Mouse (Mus musculus) limb, embryonic 11.5 days (tissue): Measurements from ENCODE around the gene Pofut1. TPM values are rescaled to one million over a fixed set of nuclear protein-coding genes. Genes with fewer than 3 reads are reported as not detected.

ENCODE experiments used
- ATAC-seq: fragments of 200-750 bp; cut with Nextera tagmentation; 2 replicates; pipeline ENCODE4 v1.8.0; 2017; ENCODE audit warnings: low read depth; ENCODE audit not compliant: insufficient number of reproducible peaks, low FRiP score, low TSS enrichment
- DNase-seq: peaks from one replicate; pipeline ENCODE4 v3.0.0-alpha.2; 2015; ENCODE audit warnings: low spot score
- H3K27ac ChIP-seq: fragments of 300-500 bp; sonication (generic); replicated peaks from 2 replicates; pipeline ENCODE4 v1.5.1; 2014; ENCODE audit warnings: low read depth, mild to moderate bottlenecking, low read length
- H3K27me3 ChIP-seq: fragments of 300-500 bp; sonication (generic); 2 replicates; pipeline ENCODE4 v1.6.1; 2014; ENCODE audit warnings: mild to moderate bottlenecking, low read length, mixed read lengths; ENCODE audit not compliant: control insufficient read depth, insufficient read depth
- H3K36me3 ChIP-seq: fragments of 300-500 bp; sonication (generic); 2 replicates; pipeline ENCODE4 v1.6.1; 2014; ENCODE audit warnings: mild to moderate bottlenecking, low read length, moderate library complexity, mixed read lengths; ENCODE audit not compliant: control insufficient read depth, insufficient read depth
- H3K4me1 ChIP-seq: fragments of 300-500 bp; sonication (generic); 2 replicates; pipeline ENCODE4 v1.6.1; 2014; ENCODE audit warnings: low read length, mixed read lengths; ENCODE audit not compliant: control insufficient read depth, insufficient read depth
- H3K4me2 ChIP-seq: fragments of 300-500 bp; sonication (generic); 2 replicates; pipeline ENCODE4 v1.6.1; 2014; ENCODE audit warnings: low read depth, mild to moderate bottlenecking, moderate library complexity; ENCODE audit not compliant: severe bottlenecking
- H3K4me3 ChIP-seq: fragments of 300-500 bp; sonication (generic); 2 replicates; pipeline ENCODE4 v1.5.1; 2014; ENCODE audit warnings: low read depth, low read length
- H3K9ac ChIP-seq: fragments of 300-500 bp; sonication (generic); 2 replicates; pipeline ENCODE4 v1.6.1; 2014; ENCODE audit warnings: mild to moderate bottlenecking, low read length
- H3K9me3 ChIP-seq: fragments of 300-500 bp; sonication (generic); 2 replicates; pipeline ENCODE4 v1.6.1; 2016; ENCODE audit warnings: low read length; ENCODE audit not compliant: control insufficient read depth
- WGBS: fragments of 180-500 bp; shearing (Covaris S2); extraction: QIAGEN DNeasy Blood & Tissue Kit; methylation state at CpG from one replicate; pipeline ENCODE4 v1.1.7; 2014; 5-methylcytosine and 5-hydroxymethylcytosine counted together
- polyA plus RNA-seq: library from polyadenylated mRNA; unstranded; fragments of >200 nt; fragmentation: Nextera tagmentation; extraction: Ambion mirVana; gene quantifications from 2 replicates; pipeline ENCODE4 v1.2.1, GENCODE M21; 2014

The Pofut1 gene
- polyA plus RNA-seq, 1 experiment from 2014 or later = 7.3 TPM

GRCm38 (mm10) chr2:153298863-153299262, 57.5 kb downstream of the Pofut1 start:
- ATAC-seq = no peak
- WGBS = 71% methylated on average over 4 of the region's 4 CpGs

DNA sequence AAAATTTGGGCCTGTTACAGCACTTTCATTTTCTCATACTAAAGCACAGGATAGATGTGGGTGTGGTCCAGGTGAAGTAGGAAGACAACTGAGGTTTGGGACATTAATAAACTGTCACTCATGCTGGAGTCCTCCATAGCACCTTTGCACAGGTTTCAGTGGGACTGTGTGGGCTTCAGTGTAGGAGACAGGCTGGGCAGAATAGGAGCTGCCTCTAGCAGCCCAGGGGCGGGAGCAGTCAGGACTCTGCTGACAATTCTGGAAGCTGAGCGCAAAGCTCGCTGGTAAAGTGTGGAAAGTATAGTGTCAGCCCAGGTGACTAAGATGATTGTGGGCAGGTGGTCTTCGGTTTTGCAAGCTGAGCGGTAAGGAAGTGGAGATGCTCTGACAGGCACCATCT, 59.8 kb downstream of the Pofut1 start:
- 95% methylated on average over 5 of the region's 5 CpGs for WGBS

More at GRCm38 (mm10) chr2:153298863-153299262, 57.5 kb downstream of the Pofut1 start:
- no peak overlapping the region for H3K4me2 ChIP-seq
- no peak overlapping the region for H3K9ac ChIP-seq
- H3K27me3 ChIP-seq = no peaks in the 10 kb centered on the region
- no peaks in the 10 kb centered on the region for H3K9me3 ChIP-seq
- no peak overlapping the region for H3K4me3 ChIP-seq
- no peaks in the 10 kb centered on the region for H3K4me1 ChIP-seq
- H3K36me3 ChIP-seq = no peaks in the 10 kb centered on the region
- DNase-seq = no peak
- H3K27ac ChIP-seq = no peak overlapping the region

GRCm38 (mm10) chr2:153305240-153305639, 63.9 kb downstream of the Pofut1 start:
- Histone ChIP-seq H3K4me3 (no peak overlapping the region), H3K36me3 (no peaks in the 10 kb centered on the region), H3K4me2 (no peak overlapping the region), H3K4me1 (no peaks in the 10 kb centered on the region), H3K9ac (no peak overlapping the region), H3K9me3 (no peaks in the 10 kb centered on the region), H3K27me3 (no peaks in the 10 kb centered on the region), H3K27ac (no peak overlapping the region)
- 74% methylated on average over 6 of the region's 6 CpGs for WGBS
- DNase-seq (no peak), ATAC-seq (no peak)

More for the DNA sequence above, 59.8 kb downstream of the Pofut1 start:
- Histone ChIP-seq H3K27ac (no peak overlapping the region), H3K9ac (no peak overlapping the region), H3K4me2 (no peak overlapping the region), H3K9me3 (no peaks in the 10 kb centered on the region), H3K4me3 (no peak overlapping the region), H3K36me3 (no peaks in the 10 kb centered on the region), H3K27me3 (no peaks in the 10 kb centered on the region), H3K4me1 (no peaks in the 10 kb centered on the region)
- DNase-seq (no peak), ATAC-seq (no peak)

DNA sequence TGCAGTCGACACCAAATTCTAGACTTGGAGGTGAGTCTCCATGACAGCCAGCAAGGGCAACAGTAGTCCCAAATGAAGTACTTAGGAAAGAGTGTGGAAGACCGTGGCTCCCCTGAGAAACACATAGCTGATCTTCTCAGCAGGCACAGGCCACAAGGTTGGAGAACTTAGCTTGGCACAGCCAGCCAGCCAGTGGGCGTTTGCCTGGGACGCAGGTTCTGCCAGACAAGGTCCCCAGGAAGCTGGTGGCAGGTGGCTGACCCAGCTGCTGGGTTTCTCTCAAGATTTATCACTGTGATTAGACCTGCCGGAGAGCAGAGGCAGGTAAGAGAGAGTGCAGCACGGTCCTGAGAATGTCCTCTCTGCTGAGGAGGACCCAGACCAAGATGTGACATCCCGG, 67.3 kb downstream of the Pofut1 start:
- no peak for DNase-seq
- H3K4me1 ChIP-seq = no peaks in the 10 kb centered on the region
- no peak overlapping the region for H3K4me2 ChIP-seq
- H3K27ac ChIP-seq = no peak overlapping the region
- ATAC-seq = no peak
- 81% methylated on average over 7 of the region's 7 CpGs for WGBS
- H3K27me3 ChIP-seq = no peaks in the 10 kb centered on the region
- H3K9ac ChIP-seq = no peak overlapping the region
- no peak overlapping the region for H3K4me3 ChIP-seq
- no peaks in the 10 kb centered on the region for H3K9me3 ChIP-seq
- H3K36me3 ChIP-seq = no peaks in the 10 kb centered on the region

DNA sequence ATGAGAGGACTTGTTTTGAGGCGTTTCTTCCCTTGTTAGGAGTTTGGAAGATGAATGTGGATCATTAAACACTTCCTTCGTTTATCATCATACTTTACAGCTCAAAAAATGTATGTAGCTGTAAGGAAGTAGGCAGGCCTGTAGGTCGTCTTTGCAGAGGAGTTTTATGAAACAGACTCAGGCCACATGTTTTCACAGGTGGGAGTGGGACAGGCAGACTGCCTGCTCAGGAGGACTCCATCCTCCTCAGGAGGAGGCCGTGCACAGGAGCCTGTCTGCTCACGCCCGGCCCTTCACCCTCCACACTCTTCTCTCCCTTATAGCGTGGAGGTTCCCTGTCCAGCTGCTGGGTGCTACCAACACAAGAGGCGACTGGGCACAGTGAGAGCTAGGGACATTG, 67.8 kb downstream of the Pofut1 start:
- Histone ChIP-seq H3K36me3 (no peaks in the 10 kb centered on the region), H3K9me3 (no peaks in the 10 kb centered on the region), H3K4me1 (no peaks in the 10 kb centered on the region), H3K27me3 (no peaks in the 10 kb centered on the region), H3K4me3 (no peak overlapping the region), H3K27ac (no peak overlapping the region), H3K9ac (no peak overlapping the region), H3K4me2 (no peak overlapping the region)
- no peak for DNase-seq
- 70% methylated on average over 8 of the region's 8 CpGs for WGBS
- ATAC-seq = no peak

- Histone ChIP-seq H3K4me2 (no peak overlapping the region), H3K4me3 (no peak overlapping the region), H3K9ac (no peak overlapping the region), H3K36me3 (no peaks in the 10 kb centered on the region), H3K4me1 (no peaks in the 10 kb centered on the region), H3K27ac (no peak overlapping the region), H3K9me3 (no peaks in the 10 kb centered on the region), H3K27me3 (no peaks in the 10 kb centered on the region)
- DNase-seq (no peak), ATAC-seq (no peak)
- 91% methylated on average over 6 of the region's 6 CpGs for WGBS
Measured at GRCm38 (mm10) chr2:153310228-153310627, 68.9 kb downstream of the Pofut1 start.

DNA sequence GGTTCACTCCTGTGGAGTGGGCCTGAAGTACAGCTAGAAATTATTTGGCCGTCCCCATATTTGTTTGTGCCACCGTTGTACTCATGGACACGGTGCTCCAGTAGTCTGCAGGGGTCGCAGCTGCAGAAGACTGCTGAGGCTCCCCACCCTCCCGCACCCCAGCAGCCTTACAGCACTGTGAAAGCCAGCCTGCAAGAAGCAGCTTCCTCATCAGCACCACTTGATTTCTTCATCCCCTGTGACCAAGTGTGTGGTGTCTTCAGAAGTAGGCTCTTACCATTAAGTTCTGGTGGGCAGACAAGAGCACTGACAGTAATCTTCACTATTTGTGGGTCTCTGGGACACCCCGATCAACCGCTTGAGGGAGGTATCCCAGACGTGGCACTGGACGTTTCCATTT, 71.6 kb downstream of the Pofut1 start:
- Histone ChIP-seq H3K4me2 (no peak overlapping the region), H3K4me1 (no peaks in the 10 kb centered on the region), H3K27me3 (no peaks in the 10 kb centered on the region), H3K36me3 (no peaks in the 10 kb centered on the region), H3K9ac (no peak overlapping the region), H3K9me3 (no peaks in the 10 kb centered on the region), H3K4me3 (no peak overlapping the region), H3K27ac (no peak overlapping the region)
- DNase-seq (no peak), ATAC-seq (no peak)
- WGBS = 90% methylated on average over 9 of the region's 9 CpGs

GRCm38 (mm10) chr2:153318408-153318807, 77.1 kb downstream of the Pofut1 start:
- no peak for DNase-seq
- 93% methylated on average over 4 of the region's 4 CpGs for WGBS
- no peak overlapping the region for H3K9ac ChIP-seq
- no peaks in the 10 kb centered on the region for H3K9me3 ChIP-seq
- no peak overlapping the region for H3K27ac ChIP-seq
- no peak for ATAC-seq
- H3K36me3 ChIP-seq = peaks cover 3% of the 10 kb centered on the region; the same call in 1 of the 2 replicates
- no peaks in the 10 kb centered on the region for H3K27me3 ChIP-seq
- H3K4me1 ChIP-seq = no peaks in the 10 kb centered on the region
- no peak overlapping the region for H3K4me3 ChIP-seq
- H3K4me2 ChIP-seq = no peak overlapping the region

DNA sequence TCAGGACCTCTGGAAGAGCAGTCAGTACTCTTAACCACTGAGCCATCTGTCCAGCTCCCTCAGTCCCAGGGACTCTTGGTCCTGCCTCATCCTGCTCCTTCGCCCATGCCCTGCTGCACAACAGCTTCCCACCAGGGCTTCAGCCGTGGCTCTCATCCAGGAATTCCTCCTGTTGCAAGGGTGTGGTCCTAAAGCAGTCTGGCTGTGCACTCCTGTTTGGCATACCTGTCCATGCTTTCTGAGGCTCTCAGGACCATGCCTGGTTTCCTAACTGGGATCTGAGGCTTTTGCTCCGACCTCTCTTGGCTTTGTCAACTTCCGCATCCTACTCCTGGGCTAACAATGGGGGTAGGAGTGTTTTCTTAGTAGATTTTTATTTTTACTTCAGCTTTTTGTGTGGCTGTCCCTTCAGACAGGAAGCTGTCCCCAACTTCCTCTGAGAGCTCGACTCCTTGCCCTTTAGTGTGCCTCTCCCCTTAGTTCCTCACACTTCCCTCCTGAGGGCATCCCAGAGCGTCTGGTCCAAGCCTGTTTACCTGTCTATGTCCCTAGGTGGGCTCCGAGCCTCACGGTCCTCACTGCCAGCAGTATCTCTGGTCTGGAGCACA, 77.8 kb downstream of the Pofut1 start:
- 85% methylated on average over 8 of the region's 8 CpGs for WGBS
- Histone ChIP-seq H3K36me3 (peaks cover 3% of the 10 kb centered on the region; the same call in 1 of the 2 replicates), H3K4me1 (no peaks in the 10 kb centered on the region), H3K4me3 (no peak overlapping the region), H3K27me3 (no peaks in the 10 kb centered on the region), H3K9me3 (no peaks in the 10 kb centered on the region), H3K27ac (no peak overlapping the region), H3K4me2 (no peak overlapping the region), H3K9ac (no peak overlapping the region)
- no peak for ATAC-seq
- no peak for DNase-seq
